Mouse (Mus musculus) forebrain, embryonic 13.5 days (tissue): ENCODE measurements around the gene Pdpn. TPM values are rescaled to one million over a fixed set of nuclear protein-coding genes. Genes with fewer than 3 reads are reported as not detected.

Experiments used
- ATAC-seq: fragments of 200-750 bp; cut with Nextera tagmentation; 2 replicates; pipeline ENCODE4 v1.8.0; 2017
- H3K27ac ChIP-seq: fragments of 300-500 bp; sonication (generic); 2 replicates; pipeline ENCODE4 v1.5.1; 2015; ENCODE audit warnings: inconsistent platforms, mild to moderate bottlenecking, moderate library complexity
- H3K27me3 ChIP-seq: fragments of 300-500 bp; sonication (generic); 2 replicates; pipeline ENCODE4 v1.6.1; 2015; ENCODE audit warnings: mild to moderate bottlenecking, inconsistent platforms
- H3K36me3 ChIP-seq: fragments of 300-500 bp; sonication (generic); 2 replicates; pipeline ENCODE4 v1.6.1; 2015; ENCODE audit warnings: mild to moderate bottlenecking, inconsistent platforms; ENCODE audit not compliant: poor library complexity, severe bottlenecking
- H3K4me1 ChIP-seq: fragments of 300-500 bp; sonication (generic); 2 replicates; pipeline ENCODE4 v1.6.1; 2015; ENCODE audit warnings: inconsistent platforms
- H3K4me2 ChIP-seq: fragments of 300-500 bp; sonication (generic); 2 replicates; pipeline ENCODE4 v1.6.1; 2015; ENCODE audit warnings: inconsistent platforms, mild to moderate bottlenecking, moderate library complexity
- H3K4me3 ChIP-seq: fragments of 300-500 bp; sonication (generic); 2 replicates; pipeline ENCODE4 v1.5.1; 2015; ENCODE audit warnings: mild to moderate bottlenecking, inconsistent platforms
- H3K9ac ChIP-seq: fragments of 300-500 bp; sonication (generic); 2 replicates; pipeline ENCODE4 v1.6.1; 2015; ENCODE audit warnings: mild to moderate bottlenecking, inconsistent platforms
- H3K9me3 ChIP-seq: fragments of 300-500 bp; sonication (generic); replicated peaks from 2 replicates; pipeline ENCODE4 v1.6.1; 2016; ENCODE audit warnings: inconsistent platforms
- WGBS: fragments of 180-500 bp; shearing (Covaris S2); methylation state at CpG from one replicate; pipeline ENCODE4 v1.1.7; 2015; 5-methylcytosine and 5-hydroxymethylcytosine counted together
- polyA plus RNA-seq: library from polyadenylated mRNA; unstranded; fragments of >200 nt; fragmentation: Nextera tagmentation; extraction: Ambion mirVana; gene quantifications from 2 replicates; pipeline ENCODE4 v1.2.1, GENCODE M21; 2015

Pdpn gene
- polyA plus RNA-seq, 1 experiment from 2014 or later: 59.6 TPM

GRCm38 (mm10) chr4:143324176-143324924 lies 25.0 kb upstream of the Pdpn start:
- no peak overlapping the region for H3K4me3 ChIP-seq
- H3K9ac ChIP-seq: peak overlapping the region; percentile 46
- no peaks in the 10 kb centered on the region for H3K9me3 ChIP-seq
- peak overlapping the region; percentile 58 for H3K4me2 ChIP-seq
- H3K4me1 ChIP-seq: peaks cover 9% of the 10 kb centered on the region
- H3K27ac ChIP-seq: no peak overlapping the region
- H3K27me3 ChIP-seq: no peaks in the 10 kb centered on the region
- ATAC-seq: peak; percentile 56; the same call in 1 of the 2 replicates
- H3K36me3 ChIP-seq: no peaks in the 10 kb centered on the region
- WGBS: 23% methylated on average over 8 of the region's 11 CpGs

- Histone ChIP-seq H3K4me1 (no peaks in the 10 kb centered on the region), H3K4me2 (no peak overlapping the region), H3K9me3 (no peaks in the 10 kb centered on the region), H3K36me3 (no peaks in the 10 kb centered on the region), H3K4me3 (no peak overlapping the region), H3K9ac (no peak overlapping the region), H3K27ac (no peak overlapping the region), H3K27me3 (no peaks in the 10 kb centered on the region)
- 87% methylated on average over 6 of the region's 6 CpGs for WGBS
- ATAC-seq: no peak
Observed at GRCm38 (mm10) chr4:143313299-143313698, 13.9 kb upstream of the Pdpn start.

DNA sequence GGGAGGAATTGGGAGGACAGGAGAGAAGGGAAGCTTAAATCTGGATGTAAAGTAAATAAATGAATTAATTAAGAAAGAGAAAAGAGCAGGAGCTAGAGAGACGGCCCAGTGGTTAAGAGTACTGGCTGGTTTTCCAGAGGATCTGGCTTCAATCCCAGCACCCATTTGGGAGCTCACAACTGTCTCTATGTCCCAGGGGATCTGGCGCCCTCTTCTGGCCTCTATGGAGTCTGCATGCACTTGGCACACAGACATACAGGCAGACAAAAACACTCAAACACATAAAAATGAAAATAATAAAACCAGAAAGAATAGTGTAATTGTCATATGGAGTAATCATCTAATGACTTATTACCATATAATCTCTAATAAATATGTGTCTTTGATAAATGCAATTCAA lies 12.0 kb upstream of the Pdpn start:
- Histone ChIP-seq H3K4me3 (no peak overlapping the region), H3K27ac (no peak overlapping the region), H3K4me2 (no peak overlapping the region), H3K36me3 (no peaks in the 10 kb centered on the region), H3K4me1 (0 out of 2 replicates have a peak, but pooled peaks cover 1% of the 10 kb centered on the region), H3K9me3 (no peaks in the 10 kb centered on the region), H3K27me3 (no peaks in the 10 kb centered on the region), H3K9ac (no peak overlapping the region)
- ATAC-seq: no peak
- WGBS: 37% methylated on average over 2 of the region's 2 CpGs

- no peak for ATAC-seq
- no peak overlapping the region for H3K9ac ChIP-seq
- H3K4me3 ChIP-seq: no peak overlapping the region
- no peaks in the 10 kb centered on the region for H3K27me3 ChIP-seq
- H3K4me1 ChIP-seq: 0 out of 2 replicates have a peak, but pooled peaks cover 2% of the 10 kb centered on the region
- no peaks in the 10 kb centered on the region for H3K9me3 ChIP-seq
- H3K27ac ChIP-seq: no peak overlapping the region
- WGBS: 67% methylated on average over 5 of the region's 5 CpGs
- H3K4me2 ChIP-seq: no peak overlapping the region
- no peaks in the 10 kb centered on the region for H3K36me3 ChIP-seq
Observed at GRCm38 (mm10) chr4:143305987-143306772, 6.8 kb upstream of the Pdpn start.

GRCm38 (mm10) chr4:143305031-143305430 lies 5.7 kb upstream of the Pdpn start:
- 94% methylated on average over 4 of the region's 4 CpGs for WGBS
- Histone ChIP-seq H3K4me2 (no peak overlapping the region), H3K4me1 (peaks cover 6% of the 10 kb centered on the region), H3K27ac (no peak overlapping the region), H3K4me3 (no peak overlapping the region), H3K9ac (no peak overlapping the region), H3K27me3 (no peaks in the 10 kb centered on the region), H3K9me3 (no peaks in the 10 kb centered on the region), H3K36me3 (no peaks in the 10 kb centered on the region)
- no peak for ATAC-seq

DNA sequence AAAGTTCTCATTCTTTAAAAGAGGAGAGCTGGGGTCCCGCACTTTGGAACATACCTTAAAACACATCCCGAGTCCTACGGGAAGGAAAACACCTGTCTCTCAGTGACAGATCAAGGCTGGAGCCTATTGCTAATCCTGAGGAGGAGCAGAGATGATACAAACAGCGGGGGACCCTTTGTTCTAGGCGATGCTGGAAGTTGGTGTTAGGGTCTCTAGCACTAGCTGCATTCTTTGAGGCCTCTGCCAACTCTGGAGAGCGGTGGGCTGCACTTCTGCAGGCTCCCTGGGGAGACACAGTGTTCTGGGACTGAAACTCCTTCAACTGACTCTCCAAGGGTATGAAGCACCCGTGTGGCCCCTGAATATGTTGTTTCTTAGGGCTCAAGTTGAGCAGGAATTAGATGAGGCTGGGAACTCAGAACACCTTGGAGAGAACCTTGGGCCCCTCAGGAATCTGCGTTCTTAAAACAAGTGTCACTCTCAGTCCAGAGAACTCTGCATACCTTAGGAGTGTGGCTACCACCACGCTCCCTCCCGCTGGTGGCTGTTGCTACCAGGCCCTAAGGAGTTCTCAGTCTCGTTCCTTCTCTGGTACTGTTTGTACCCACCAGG lies 3.0 kb upstream of the Pdpn start:
- Histone ChIP-seq H3K27ac (no peak overlapping the region), H3K4me3 (no peak overlapping the region), H3K4me2 (no peak overlapping the region), H3K27me3 (no peaks in the 10 kb centered on the region), H3K36me3 (no peaks in the 10 kb centered on the region), H3K4me1 (peaks cover 30% of the 10 kb centered on the region), H3K9me3 (no peaks in the 10 kb centered on the region), H3K9ac (no peak overlapping the region)
- WGBS: 44% methylated on average over 11 of the region's 11 CpGs
- ATAC-seq: no peak

GRCm38 (mm10) chr4:143301875-143302274 lies 2.5 kb upstream of the Pdpn start:
- no peak overlapping the region for H3K9ac ChIP-seq
- H3K4me1 ChIP-seq: peaks cover 35% of the 10 kb centered on the region
- H3K27ac ChIP-seq: no peak overlapping the region
- H3K4me2 ChIP-seq: no peak overlapping the region
- no peak overlapping the region for H3K4me3 ChIP-seq
- H3K9me3 ChIP-seq: no peaks in the 10 kb centered on the region
- WGBS: 48% methylated on average over 4 of the region's 4 CpGs
- no peaks in the 10 kb centered on the region for H3K27me3 ChIP-seq
- H3K36me3 ChIP-seq: no peaks in the 10 kb centered on the region
- ATAC-seq: no peak

DNA sequence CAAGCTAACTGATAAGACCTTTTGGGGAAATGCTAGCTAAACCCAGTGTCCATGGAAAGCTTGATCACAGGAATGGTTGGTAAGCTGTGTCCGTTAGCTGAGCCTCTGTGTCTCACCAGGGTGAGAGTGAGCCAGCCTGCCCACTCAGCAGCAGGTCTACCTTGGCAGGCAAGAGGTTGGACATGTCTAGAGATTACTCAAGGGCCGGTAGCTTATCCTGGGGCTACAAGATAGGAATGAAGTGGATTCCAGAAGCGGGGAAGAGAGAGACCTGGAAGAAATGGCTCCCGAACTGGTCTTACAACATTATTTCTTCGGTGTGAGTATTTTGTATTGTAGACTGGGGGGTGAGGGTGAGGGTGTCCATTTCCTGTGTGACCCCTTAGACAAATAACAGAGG lies 1.7 kb upstream of the Pdpn start:
- H3K9ac ChIP-seq: no peak overlapping the region
- peaks cover 40% of the 10 kb centered on the region for H3K4me1 ChIP-seq
- no peak overlapping the region for H3K4me3 ChIP-seq
- no peaks in the 10 kb centered on the region for H3K36me3 ChIP-seq
- no peak for ATAC-seq
- no peaks in the 10 kb centered on the region for H3K27me3 ChIP-seq
- 75% methylated on average over 5 of the region's 5 CpGs for WGBS
- peak overlapping the region; percentile 66; the same call in 1 of the 2 replicates for H3K4me2 ChIP-seq
- H3K9me3 ChIP-seq: no peaks in the 10 kb centered on the region
- no peak overlapping the region for H3K27ac ChIP-seq

DNA sequence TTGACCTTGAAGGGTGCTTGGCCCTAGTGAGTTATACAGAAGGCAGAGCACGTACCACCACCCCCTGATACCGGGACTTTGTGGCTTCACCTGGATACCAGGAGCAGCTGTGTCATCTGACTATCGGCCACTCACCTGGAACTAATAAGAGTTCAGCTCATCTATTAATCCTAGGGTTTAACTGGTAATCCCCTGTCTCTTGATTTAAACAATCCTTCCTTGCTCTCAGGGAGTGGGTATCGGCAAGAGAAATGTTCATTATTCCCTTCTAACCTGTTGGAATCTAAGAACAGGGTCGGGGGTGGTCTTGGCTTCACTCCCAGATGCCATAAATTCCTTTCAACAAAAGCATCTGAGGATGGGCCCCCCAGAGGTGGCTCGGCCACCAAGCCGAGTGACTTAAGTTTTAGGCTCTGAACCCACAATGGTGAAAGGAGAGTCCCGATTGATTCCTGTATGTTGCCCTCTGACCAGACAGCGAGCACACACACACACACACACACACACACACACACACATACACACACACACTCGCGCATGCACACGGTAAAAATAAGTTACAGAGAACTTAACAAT lies 837 bp upstream of the Pdpn start:
- peak overlapping the region; percentile 68 for H3K9ac ChIP-seq
- H3K4me1 ChIP-seq: peaks cover 48% of the 10 kb centered on the region

GRCm38 (mm10) chr4:143298431-143299315 lies 691 bp downstream of the Pdpn start:
- WGBS: 1% methylated on average over 24 of the region's 24 CpGs
- H3K27ac ChIP-seq: peak overlapping the region; percentile 65

More for the DNA sequence above, 837 bp upstream of the Pdpn start:
- Histone ChIP-seq H3K4me2 (peak overlapping the region; percentile 66), H3K27me3 (no peaks in the 10 kb centered on the region), H3K4me3 (peak overlapping the region; percentile 49), H3K9me3 (no peaks in the 10 kb centered on the region), H3K36me3 (no peaks in the 10 kb centered on the region), H3K27ac (no peak overlapping the region)
- 8% methylated on average over 12 of the region's 12 CpGs for WGBS
- no peak for ATAC-seq

DNA sequence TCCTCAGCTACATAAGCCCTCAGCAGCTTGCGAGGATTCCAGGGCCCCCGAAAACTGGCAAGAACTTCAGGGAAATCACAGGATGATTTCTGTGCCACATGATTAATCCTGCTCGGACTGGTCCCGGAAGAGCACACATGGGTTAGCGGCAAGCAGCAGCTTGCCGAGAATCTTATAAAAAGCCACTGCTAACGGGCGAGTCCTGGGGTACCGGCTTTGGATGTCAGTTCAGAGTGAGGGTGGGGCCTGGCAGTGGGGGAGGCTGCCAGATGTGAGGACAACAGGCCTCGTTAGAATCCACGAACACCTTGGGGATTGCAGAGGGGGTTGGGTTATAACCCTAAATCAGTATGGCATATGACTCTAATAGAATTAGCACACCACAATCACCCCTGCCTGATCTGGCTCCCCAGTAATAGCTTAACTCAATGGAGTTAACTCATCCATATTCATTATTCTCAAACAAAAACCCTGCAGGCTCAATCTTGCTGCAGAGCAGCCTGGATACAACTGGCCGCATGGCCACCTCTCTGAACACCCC lies 2.3 kb downstream of the Pdpn start:
- peaks cover 17% of the 10 kb centered on the region for H3K36me3 ChIP-seq
- ATAC-seq: peak; percentile 71
- peak overlapping the region; percentile 60 for H3K9ac ChIP-seq
- H3K4me3 ChIP-seq: peak overlapping the region; percentile 49
- peak overlapping the region; percentile 66 for H3K4me2 ChIP-seq
- 3% methylated on average over 12 of the region's 12 CpGs for WGBS
- H3K27ac ChIP-seq: peak overlapping the region; percentile 80
- no peaks in the 10 kb centered on the region for H3K27me3 ChIP-seq
- peaks cover 6% of the 10 kb centered on the region for H3K9me3 ChIP-seq
- peaks cover 48% of the 10 kb centered on the region for H3K4me1 ChIP-seq

More at GRCm38 (mm10) chr4:143298431-143299315, 691 bp downstream of the Pdpn start:
- peak overlapping the region; percentile 49 for H3K4me3 ChIP-seq
- H3K9me3 ChIP-seq: no peaks in the 10 kb centered on the region
- peak overlapping the region; percentile 68 for H3K9ac ChIP-seq
- peak; percentile 43 for ATAC-seq
- H3K27me3 ChIP-seq: no peaks in the 10 kb centered on the region
- peaks cover 48% of the 10 kb centered on the region for H3K4me1 ChIP-seq
- peaks cover 2% of the 10 kb centered on the region for H3K36me3 ChIP-seq
- H3K4me2 ChIP-seq: peak overlapping the region; percentile 66
